Mouse (Mus musculus): ENCODE data around the gene Hist3h2ba.

The Hist3h2ba gene

GRCm38 (mm10) chr11:58985299-58985917 lies 36.7 kb downstream of the Hist3h2ba start:
- no peak for DNase-seq (ENCODE audit: low spot score)

DNA sequence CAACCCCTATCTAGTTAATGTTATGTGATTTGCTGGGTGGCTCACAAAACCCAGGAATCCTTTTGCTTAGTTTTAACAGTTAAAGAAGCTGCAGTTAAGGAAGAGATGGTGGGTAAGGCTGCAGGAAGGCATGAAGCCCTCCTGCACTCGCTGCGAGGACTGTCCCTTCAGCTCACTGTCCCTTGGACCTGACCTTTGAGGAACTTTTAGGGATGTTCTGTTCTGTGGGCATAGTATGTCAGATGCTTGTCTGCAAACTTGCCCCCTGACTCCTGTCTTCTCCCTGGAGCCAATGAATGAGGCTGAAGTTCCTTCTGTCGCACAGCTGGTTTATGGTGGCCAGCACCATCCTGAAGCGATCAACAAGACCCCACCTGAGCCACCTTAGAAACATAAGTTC lies 40.4 kb downstream of the Hist3h2ba start:
- DNase-seq (ENCODE audit: low spot score), result no peak

DNA sequence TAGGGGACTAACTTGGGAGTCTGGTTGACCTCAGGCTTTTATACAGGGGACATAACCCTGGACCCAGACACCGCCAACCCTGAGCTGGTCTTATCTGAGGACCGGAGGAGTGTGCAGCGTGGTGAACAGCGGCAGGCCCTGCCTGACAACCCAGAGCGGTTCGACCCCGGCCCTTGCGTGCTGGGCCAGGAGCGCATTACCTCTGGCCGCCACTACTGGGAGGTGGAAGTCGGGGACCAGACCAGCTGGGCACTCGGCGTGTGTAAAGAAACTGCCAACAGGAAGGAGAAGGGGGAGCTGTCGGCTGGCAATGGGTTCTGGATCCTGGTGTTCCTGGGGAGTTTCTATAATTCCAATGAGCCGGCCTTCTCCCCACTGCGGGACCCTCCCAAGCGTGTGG lies 41.4 kb downstream of the Hist3h2ba start:
- no peak for DNase-seq (ENCODE audit: low spot score)

DNA sequence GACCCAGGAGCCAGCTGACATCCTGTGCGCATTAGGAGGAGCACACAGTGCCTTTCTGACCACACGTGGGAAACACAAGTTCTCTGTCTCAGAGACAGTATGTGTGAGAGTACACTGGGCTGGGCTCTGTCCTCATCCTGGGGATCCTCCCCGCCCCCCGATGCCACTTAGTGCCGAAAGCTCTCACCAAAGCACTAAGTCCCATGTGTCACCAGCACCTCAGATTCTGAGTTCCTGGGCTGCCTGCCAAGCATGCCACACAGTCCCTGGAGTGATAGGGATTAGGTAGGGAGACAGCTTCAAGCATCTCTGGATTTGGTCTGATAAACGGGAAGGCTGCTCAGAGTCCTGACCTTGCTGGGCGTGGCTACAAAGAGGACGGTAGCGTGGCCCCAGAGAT lies 42.1 kb downstream of the Hist3h2ba start:
- no peak for DNase-seq (ENCODE audit: low spot score)

DNA sequence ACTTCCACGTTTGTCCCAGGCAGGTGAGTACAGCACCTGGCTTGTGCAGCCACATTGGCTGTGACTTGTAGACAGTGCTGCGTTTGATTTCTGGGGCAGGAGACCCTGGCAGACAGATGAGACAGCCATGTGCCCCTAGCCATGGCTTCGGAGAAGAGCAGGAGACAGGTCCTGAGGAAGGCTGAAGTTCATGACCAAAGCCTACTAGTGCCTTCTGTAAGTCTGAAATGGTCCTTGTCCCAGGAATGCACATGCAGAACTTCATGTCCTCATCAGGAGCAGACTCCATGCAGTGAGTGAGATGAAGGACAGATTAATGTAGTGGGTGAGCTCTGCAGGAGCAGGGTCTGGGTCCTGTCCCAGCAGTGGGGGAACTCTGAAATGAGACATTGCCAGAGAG lies 43.2 kb downstream of the Hist3h2ba start:
- DNase-seq (ENCODE audit: low spot score), result no peak

DNA sequence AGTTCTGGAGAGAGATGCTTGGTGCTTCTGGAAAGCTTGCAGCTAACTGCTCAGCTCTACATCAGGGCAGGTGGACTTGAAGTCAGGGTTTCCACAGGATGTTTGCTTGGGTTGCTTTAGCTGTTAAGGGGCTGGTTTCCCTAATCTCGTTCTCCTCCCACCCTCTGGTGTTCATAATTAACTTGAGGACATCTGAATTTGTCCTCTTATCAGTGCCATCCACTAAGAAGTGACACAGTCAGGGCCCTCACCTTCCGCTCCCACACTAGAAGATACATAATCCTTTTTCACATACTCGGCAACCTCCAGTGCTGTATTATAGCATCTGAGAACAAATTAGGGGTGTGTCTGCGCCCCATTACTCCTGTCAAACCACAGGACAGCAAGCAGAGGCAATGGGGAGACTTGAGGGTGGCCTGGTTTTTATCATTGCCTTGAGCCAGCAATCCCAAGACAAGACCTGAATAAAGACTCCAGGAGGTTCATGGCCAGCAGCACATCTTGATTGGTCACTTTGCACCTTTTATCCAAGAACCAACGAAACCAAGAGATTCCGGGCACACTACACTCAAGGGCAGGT lies 44.5 kb downstream of the Hist3h2ba start:
- no peak for DNase-seq (ENCODE audit: low spot score)

DNA sequence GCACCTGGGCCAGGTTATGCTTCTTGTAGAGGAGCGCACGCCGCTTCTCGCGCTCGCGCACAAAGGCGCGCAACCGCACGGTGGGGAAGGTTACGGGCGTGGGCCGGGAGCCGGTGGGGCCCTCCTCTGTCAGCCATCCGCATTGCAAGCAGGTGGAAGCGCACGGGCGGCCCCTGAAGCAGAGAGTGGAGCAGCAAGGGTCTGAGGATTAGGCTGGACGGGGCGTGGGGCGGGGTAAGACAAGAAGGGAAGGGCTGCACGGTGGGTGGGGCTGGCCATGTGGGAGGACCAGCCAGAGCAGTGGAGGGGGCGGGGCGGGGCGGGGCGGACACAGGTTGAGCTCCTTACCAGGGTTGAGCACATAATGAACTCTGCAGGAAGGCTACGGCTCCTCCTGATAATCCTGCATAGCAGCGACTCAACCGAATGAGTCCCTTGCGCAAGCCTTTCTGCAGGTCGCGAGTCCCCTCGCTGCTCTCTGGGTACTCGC lies 45.7 kb downstream of the Hist3h2ba start:
- DNase-seq (ENCODE audit: low spot score), result peak; percentile 30

GRCm38 (mm10) chr11:58995061-58995806 lies 46.5 kb downstream of the Hist3h2ba start:
- no peak for DNase-seq (ENCODE audit: low spot score)

DNA sequence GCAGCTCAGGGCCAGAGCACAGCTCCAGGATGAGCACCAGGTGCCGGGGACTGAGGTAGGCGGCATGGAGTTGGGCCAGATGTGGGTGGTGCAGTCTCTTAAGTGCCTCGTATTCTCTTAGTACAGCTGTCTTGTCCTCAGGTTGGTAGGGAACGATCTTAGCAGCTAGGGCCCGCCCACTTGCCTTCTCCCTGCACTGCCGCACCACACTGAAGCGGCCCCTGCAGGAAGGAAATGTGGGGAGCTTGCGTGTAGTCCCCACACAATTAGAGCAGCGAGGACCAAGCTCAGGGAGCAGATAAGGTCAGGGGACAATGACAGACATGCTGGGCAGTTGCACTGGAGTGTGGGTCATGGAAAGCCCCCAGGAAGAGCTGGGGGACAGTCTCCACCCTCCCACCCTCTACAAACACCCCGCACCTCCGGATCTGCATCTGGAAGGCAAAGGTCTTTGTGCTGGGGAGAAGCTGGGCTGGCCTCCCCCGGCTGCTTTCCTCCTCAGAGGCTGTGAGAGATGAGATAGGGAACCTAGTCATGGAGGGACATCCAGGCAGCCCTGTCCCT lies 47.2 kb downstream of the Hist3h2ba start:
- DNase-seq (ENCODE audit: low spot score), result no peak

- no peak for DNase-seq (ENCODE audit: low spot score)
Measured at GRCm38 (mm10) chr11:58997541-58997940, 48.8 kb downstream of the Hist3h2ba start.

All from retina, embryonic 14.5 days (tissue).